Mouse (Mus musculus) lung, embryonic 15.5 days (tissue): ENCODE data around the gene Xpnpep3. TPM values are rescaled to one million over a fixed set of nuclear protein-coding genes. Genes with fewer than 3 reads are reported as not detected.
"Not testable (repeated sequence)": the region's sequence is repeated elsewhere in the genome, so short reads cannot be mapped to it uniquely, and the experiment has no call there.

Experiments used
- ATAC-seq: fragments of 200-750 bp; cut with Nextera tagmentation; 2 replicates; pipeline ENCODE4 v1.8.0; 2017; ENCODE audit warnings: moderate number of reproducible peaks, borderline replicate concordance; ENCODE audit not compliant: low FRiP score, low TSS enrichment; ENCODE audit errors: extremely low read depth
- H3K27ac ChIP-seq: fragments of 300-500 bp; sonication (generic); 2 replicates; pipeline ENCODE4 v1.5.1; 2015; ENCODE audit warnings: moderate library complexity, mild to moderate bottlenecking, inconsistent platforms
- H3K27me3 ChIP-seq: fragments of 300-500 bp; sonication (generic); 2 replicates; pipeline ENCODE4 v1.6.1; 2015; ENCODE audit warnings: inconsistent platforms
- H3K36me3 ChIP-seq: fragments of 300-500 bp; sonication (generic); 2 replicates; pipeline ENCODE4 v1.6.1; 2015; ENCODE audit warnings: inconsistent platforms
- H3K4me1 ChIP-seq: fragments of 300-500 bp; sonication (generic); 2 replicates; pipeline ENCODE4 v1.6.1; 2015; ENCODE audit warnings: inconsistent platforms
- H3K4me2 ChIP-seq: fragments of 300-500 bp; sonication (generic); 2 replicates; pipeline ENCODE4 v1.6.1; 2015; ENCODE audit warnings: inconsistent platforms, mild to moderate bottlenecking, moderate library complexity
- H3K4me3 ChIP-seq: fragments of 300-500 bp; sonication (generic); 2 replicates; pipeline ENCODE4 v1.5.1; 2015; ENCODE audit warnings: mild to moderate bottlenecking, inconsistent platforms
- H3K9ac ChIP-seq: fragments of 300-500 bp; sonication (generic); 2 replicates; pipeline ENCODE4 v1.6.1; 2015; ENCODE audit warnings: inconsistent platforms
- H3K9me3 ChIP-seq: fragments of 300-500 bp; sonication (generic); 2 replicates; pipeline ENCODE4 v1.6.1; 2016; ENCODE audit warnings: inconsistent platforms
- WGBS: fragments of 180-500 bp; shearing (Covaris S2); methylation state at CpG from one replicate; pipeline ENCODE4 v1.1.7; 2015; 5-methylcytosine and 5-hydroxymethylcytosine counted together
- polyA plus RNA-seq: library from polyadenylated mRNA; unstranded; fragments of >200 nt; fragmentation: Nextera tagmentation; extraction: Ambion mirVana; gene quantifications from 2 replicates; pipeline ENCODE4 v1.2.1, GENCODE M21; 2015

Gene Xpnpep3
- polyA plus RNA-seq, 1 experiment from 2014 or later = 10.9 TPM

GRCm38 (mm10) chr15:81465016-81465660, 65.2 kb downstream of the Xpnpep3 start:
- peak overlapping the region; percentile 92 for H3K27ac ChIP-seq
- H3K27me3 ChIP-seq = no peaks in the 10 kb centered on the region
- H3K9ac ChIP-seq = peak overlapping the region; percentile 76
- peaks cover 19% of the 10 kb centered on the region for H3K4me1 ChIP-seq
- H3K4me2 ChIP-seq = peak overlapping the region; percentile 80
- WGBS = 72% methylated on average over 12 of the region's 12 CpGs
- no peak for ATAC-seq
- H3K9me3 ChIP-seq = no peaks in the 10 kb centered on the region
- H3K36me3 ChIP-seq = peaks cover 17% of the 10 kb centered on the region
- H3K4me3 ChIP-seq = peak overlapping the region; percentile 67

- Histone ChIP-seq H3K27me3 (no peaks in the 10 kb centered on the region), H3K36me3 (peaks cover 23% of the 10 kb centered on the region), H3K4me1 (peaks cover 19% of the 10 kb centered on the region), H3K4me3 (peak within 1 kb of the TSS; percentile 67), H3K4me2 (peak within 1 kb of the TSS; percentile 80), H3K9me3 (no peaks in the 10 kb centered on the region), H3K27ac (peak within 1 kb of the TSS; percentile 92), H3K9ac (peak within 1 kb of the TSS; percentile 76)
- under 1% methylated on average over 62 of the region's 62 CpGs for WGBS
- peak; percentile 98 for ATAC-seq
These were observed 66.2 kb downstream of the Xpnpep3 start, which contains the start of gene Rbx1 for GRCm38 (mm10) chr15:81465901-81466737. Rbx1 (plus strand) TSS chr15:81466296.

GRCm38 (mm10) chr15:81466738-81467113, 66.8 kb downstream of the Xpnpep3 start:
- Histone ChIP-seq H3K27me3 (no peaks in the 10 kb centered on the region), H3K36me3 (peaks cover 29% of the 10 kb centered on the region), H3K4me3 (peak overlapping the region; percentile 67), H3K4me1 (peaks cover 19% of the 10 kb centered on the region), H3K9ac (peak overlapping the region; percentile 63), H3K27ac (peak overlapping the region; percentile 92), H3K9me3 (no peaks in the 10 kb centered on the region), H3K4me2 (peak overlapping the region; percentile 70)
- no peak for ATAC-seq
- WGBS = 0% methylated on average over 15 of the region's 15 CpGs

- Histone ChIP-seq H3K27ac (no peak overlapping the region), H3K27me3 (no peaks in the 10 kb centered on the region), H3K36me3 (peaks cover 66% of the 10 kb centered on the region), H3K4me1 (peaks cover 10% of the 10 kb centered on the region), H3K4me2 (no peak overlapping the region), H3K9ac (no peak overlapping the region), H3K9me3 (no peaks in the 10 kb centered on the region), H3K4me3 (no peak overlapping the region)
- ATAC-seq = no peak
- 73% methylated on average over 8 of the region's 8 CpGs for WGBS
These were observed 70.8 kb downstream of the Xpnpep3 start for GRCm38 (mm10) chr15:81470735-81471134.

GRCm38 (mm10) chr15:81472256-81472655, 72.3 kb downstream of the Xpnpep3 start:
- peaks cover 69% of the 10 kb centered on the region for H3K36me3 ChIP-seq
- no peak overlapping the region for H3K27ac ChIP-seq
- H3K4me3 ChIP-seq = no peak overlapping the region
- H3K4me2 ChIP-seq = no peak overlapping the region
- H3K9ac ChIP-seq = no peak overlapping the region
- no peak for ATAC-seq
- 89% methylated on average over 5 of the region's 5 CpGs for WGBS
- H3K9me3 ChIP-seq = no peaks in the 10 kb centered on the region
- H3K4me1 ChIP-seq = peaks cover 8% of the 10 kb centered on the region
- H3K27me3 ChIP-seq = no peaks in the 10 kb centered on the region

- H3K4me1 ChIP-seq = no peaks in the 10 kb centered on the region
- no peak overlapping the region for H3K4me3 ChIP-seq
- 36% methylated on average over 3 of the region's 3 CpGs for WGBS
- H3K4me2 ChIP-seq = no peak overlapping the region
- H3K9ac ChIP-seq = no peak overlapping the region
- H3K27me3 ChIP-seq = no peaks in the 10 kb centered on the region
- H3K9me3 ChIP-seq = no peaks in the 10 kb centered on the region
- no peak for ATAC-seq
- no peak overlapping the region for H3K27ac ChIP-seq
- peaks cover 51% of the 10 kb centered on the region for H3K36me3 ChIP-seq
These were observed 75.7 kb downstream of the Xpnpep3 start for GRCm38 (mm10) chr15:81475654-81476053.

GRCm38 (mm10) chr15:81476597-81476996, 76.7 kb downstream of the Xpnpep3 start:
- H3K36me3 ChIP-seq = peaks cover 41% of the 10 kb centered on the region
- no peak for ATAC-seq
- no peaks in the 10 kb centered on the region for H3K27me3 ChIP-seq
- H3K9me3 ChIP-seq = no peaks in the 10 kb centered on the region
- H3K4me3 ChIP-seq = no peak overlapping the region
- peaks cover 6% of the 10 kb centered on the region; the same call in 1 of the 2 replicates for H3K4me1 ChIP-seq
- no peak overlapping the region for H3K9ac ChIP-seq
- no peak overlapping the region for H3K27ac ChIP-seq
- no peak overlapping the region for H3K4me2 ChIP-seq
- 6% methylated on average over 2 of the region's 2 CpGs for WGBS

GRCm38 (mm10) chr15:81479446-81480213, 79.7 kb downstream of the Xpnpep3 start:
- peaks cover 6% of the 10 kb centered on the region; the same call in 1 of the 2 replicates for H3K4me1 ChIP-seq
- WGBS = 42% methylated on average over 21 of the region's 21 CpGs
- H3K27me3 ChIP-seq = no peaks in the 10 kb centered on the region
- H3K27ac ChIP-seq = no peak overlapping the region
- H3K9ac ChIP-seq = no peak overlapping the region
- H3K9me3 ChIP-seq = no peaks in the 10 kb centered on the region
- ATAC-seq = no peak
- H3K4me3 ChIP-seq = no peak overlapping the region
- H3K4me2 ChIP-seq = no peak overlapping the region
- peaks cover 14% of the 10 kb centered on the region for H3K36me3 ChIP-seq

GRCm38 (mm10) chr15:81480284-81480683, 80.3 kb downstream of the Xpnpep3 start:
- 65% methylated on average over 3 of the region's 3 CpGs for WGBS
- not testable (repeated sequence) for H3K36me3 ChIP-seq, H3K4me3 ChIP-seq, ATAC-seq, H3K27ac ChIP-seq, H3K4me1 ChIP-seq, H3K27me3 ChIP-seq, H3K4me2 ChIP-seq, H3K9ac ChIP-seq, H3K9me3 ChIP-seq

GRCm38 (mm10) chr15:81480977-81481379, 81.0 kb downstream of the Xpnpep3 start:
- peaks cover 6% of the 10 kb centered on the region; the same call in 1 of the 2 replicates for H3K4me1 ChIP-seq
- H3K9ac ChIP-seq = no peak overlapping the region
- ATAC-seq = no peak

GRCm38 (mm10) chr15:81482966-81483365, 83.0 kb downstream of the Xpnpep3 start:
- peaks cover 6% of the 10 kb centered on the region; the same call in 1 of the 2 replicates for H3K4me1 ChIP-seq
- no peak overlapping the region for H3K4me3 ChIP-seq
- no peak overlapping the region for H3K4me2 ChIP-seq
- H3K36me3 ChIP-seq = no peaks in the 10 kb centered on the region
- no peak overlapping the region for H3K9ac ChIP-seq
- H3K27ac ChIP-seq = no peak overlapping the region
- H3K9me3 ChIP-seq = no peaks in the 10 kb centered on the region
- no peaks in the 10 kb centered on the region for H3K27me3 ChIP-seq
- 71% methylated on average over 2 of the region's 2 CpGs for whole genome bisulfite sequencing
- no peak for ATAC-seq

More at GRCm38 (mm10) chr15:81480977-81481379, 81.0 kb downstream of the Xpnpep3 start:
- Histone ChIP-seq H3K4me3 (peak overlapping the region; percentile 30), H3K36me3 (peaks cover under 1% of the 10 kb centered on the region; the same call in 1 of the 2 replicates), H3K9me3 (no peaks in the 10 kb centered on the region), H3K27me3 (no peaks in the 10 kb centered on the region), H3K27ac (no peak overlapping the region), H3K4me2 (peak overlapping the region; percentile 52)
- 12% methylated on average over 13 of the region's 13 CpGs for WGBS
